Mouse (Mus musculus): ENCODE data around the gene Hk1. TPM values are rescaled to one million over a fixed set of nuclear protein-coding genes. Genes with fewer than 3 reads are reported as not detected.

Hk1 gene
- polyA plus RNA-seq, 1 experiment from 2014 or later, result 19.9 TPM

DNA sequence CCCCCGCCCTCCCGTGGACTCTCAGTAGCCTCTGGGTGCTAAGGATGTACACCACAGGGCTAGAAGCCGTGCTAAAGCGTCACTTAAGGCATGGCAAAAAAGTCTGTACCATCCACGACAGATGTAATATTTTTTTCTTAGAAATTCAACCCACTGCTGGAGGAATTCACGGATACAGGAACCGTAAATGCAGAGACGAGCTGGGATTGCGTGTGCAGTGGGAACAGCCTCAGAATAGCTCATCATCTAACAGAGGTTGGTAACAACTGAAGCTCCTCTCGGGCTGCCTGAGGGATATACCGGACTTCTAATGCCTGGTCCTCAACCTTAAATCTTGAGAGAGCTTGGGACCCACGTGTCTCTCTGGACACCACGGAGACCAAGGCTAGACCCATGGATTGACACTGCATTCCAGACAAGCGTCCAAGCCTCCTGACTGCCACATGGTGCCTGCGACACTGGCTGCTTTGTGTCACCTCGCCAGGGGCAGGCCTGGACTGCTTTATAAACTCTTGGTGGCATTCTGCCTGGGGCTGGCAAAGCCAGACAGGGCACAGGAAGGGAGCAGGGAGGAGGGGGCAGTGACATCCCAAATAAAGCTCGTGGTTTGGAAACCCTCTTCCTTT is 23.5 kb downstream of the Hk1 start:
- Histone ChIP-seq H3K4me1 (ENCODE audit: control insufficient read depth, insufficient read depth, low read length) (no peaks in the 10 kb centered on the region), H3K9ac (replicated peaks; ENCODE audit: low read length) (no peak overlapping the region), H3K27me3 (ENCODE audit: control insufficient read depth, insufficient read depth, low read length) (no peaks in the 10 kb centered on the region), H3K4me2 (ENCODE audit: low read depth, low read length) (no peak overlapping the region), H3K36me3 (replicated peaks; ENCODE audit: control insufficient read depth, insufficient read depth, low read depth, low read length) (no peaks in the 10 kb centered on the region), H3K27ac (replicated peaks; ENCODE audit: low read depth, low read length) (no peak overlapping the region), H3K9me3 (replicated peaks; ENCODE audit: control insufficient read depth, low read length) (no peaks in the 10 kb centered on the region), H3K4me3 (ENCODE audit: low read depth, low read length) (no peak overlapping the region)
- WGBS, result 72% methylated on average over 17 of the region's 17 CpGs
- DNase-seq (ENCODE audit: low spot score) (no peak), ATAC-seq (replicated peaks; ENCODE audit: insufficient number of reproducible peaks, low FRiP score, low TSS enrichment, low read depth) (no peak)

DNA sequence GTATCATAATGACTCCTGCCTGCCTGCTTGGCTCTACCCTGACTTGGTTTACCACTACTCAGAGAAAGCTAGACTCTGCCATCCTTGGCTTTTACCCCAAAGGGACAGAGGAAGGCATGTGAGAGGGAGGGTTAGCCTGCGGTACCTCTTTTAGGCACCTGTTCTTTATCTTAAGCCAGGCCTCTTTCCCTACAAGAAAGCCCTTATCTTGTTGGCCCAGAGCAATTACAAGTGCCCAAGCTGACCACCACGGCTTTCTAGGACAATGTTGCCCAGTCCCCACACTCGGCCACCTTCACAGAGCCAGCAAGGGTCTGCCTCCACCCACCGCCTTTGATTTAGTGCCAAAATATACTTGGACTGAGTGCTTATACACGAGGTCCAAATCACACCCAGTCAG is 34.6 kb downstream of the Hk1 start:
- Histone ChIP-seq H3K4me1 (ENCODE audit: control insufficient read depth, insufficient read depth, low read length) (no peaks in the 10 kb centered on the region), H3K36me3 (replicated peaks; ENCODE audit: control insufficient read depth, insufficient read depth, low read depth, low read length) (no peaks in the 10 kb centered on the region), H3K9me3 (replicated peaks; ENCODE audit: control insufficient read depth, low read length) (peaks cover 3% of the 10 kb centered on the region; the same call in 1 of the 2 replicates), H3K9ac (replicated peaks; ENCODE audit: low read length) (no peak overlapping the region), H3K27me3 (ENCODE audit: control insufficient read depth, insufficient read depth, low read length) (no peaks in the 10 kb centered on the region), H3K4me2 (ENCODE audit: low read depth, low read length) (no peak overlapping the region), H3K27ac (replicated peaks; ENCODE audit: low read depth, low read length) (no peak overlapping the region), H3K4me3 (ENCODE audit: low read depth, low read length) (no peak overlapping the region)
- DNase-seq (ENCODE audit: low spot score) (no peak), ATAC-seq (replicated peaks; ENCODE audit: insufficient number of reproducible peaks, low FRiP score, low TSS enrichment, low read depth) (no peak)
- 83% methylated on average over 5 of the region's 5 CpGs for WGBS

DNA sequence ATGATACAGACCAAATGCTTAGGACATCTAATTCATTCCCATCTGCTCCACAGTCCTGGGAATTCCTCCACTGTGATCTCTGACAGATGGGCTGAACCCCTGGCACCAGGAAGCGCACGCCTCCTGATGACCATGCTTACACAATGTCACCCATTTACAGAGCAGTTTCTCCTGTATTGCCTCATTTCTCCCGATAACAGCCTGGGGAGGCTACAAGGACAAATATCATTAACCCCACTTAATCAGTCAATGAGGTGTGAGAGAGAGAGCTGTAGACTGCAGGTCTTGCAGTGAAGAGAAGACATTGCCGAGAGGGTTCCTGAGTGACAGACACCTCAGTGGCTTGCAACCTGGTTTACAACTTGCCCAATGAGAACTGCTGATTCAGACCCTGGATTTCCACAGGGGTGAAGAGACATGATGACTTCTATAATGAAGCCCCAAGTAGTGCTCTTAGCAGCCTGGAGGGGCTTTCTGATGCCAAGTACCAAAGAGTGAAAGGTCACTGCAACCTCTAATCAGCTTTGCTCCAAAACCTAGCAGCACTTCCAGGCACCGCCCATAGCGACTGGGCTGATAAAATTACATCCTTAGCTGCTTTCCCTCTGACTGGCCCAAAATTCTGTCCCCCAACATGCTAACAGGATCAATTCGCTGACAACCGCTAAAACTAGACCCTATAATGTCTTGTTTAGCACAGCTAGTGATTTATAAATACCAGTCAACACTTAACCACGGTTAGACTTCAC is 35.5 kb downstream of the Hk1 start:
- no peaks in the 10 kb centered on the region for H3K27me3 ChIP-seq (ENCODE audit: control insufficient read depth, insufficient read depth, low read length)
- no peaks in the 10 kb centered on the region for H3K36me3 ChIP-seq (replicated peaks; ENCODE audit: control insufficient read depth, insufficient read depth, low read depth, low read length)
- H3K4me2 ChIP-seq (ENCODE audit: low read depth, low read length), result no peak overlapping the region
- no peak for DNase-seq (ENCODE audit: low spot score)
- no peak overlapping the region for H3K27ac ChIP-seq (replicated peaks; ENCODE audit: low read depth, low read length)
- no peak overlapping the region for H3K9ac ChIP-seq (replicated peaks; ENCODE audit: low read length)
- H3K4me1 ChIP-seq (ENCODE audit: control insufficient read depth, insufficient read depth, low read length), result no peaks in the 10 kb centered on the region
- H3K9me3 ChIP-seq (replicated peaks; ENCODE audit: control insufficient read depth, low read length), result peaks cover 3% of the 10 kb centered on the region; the same call in 1 of the 2 replicates
- no peak for ATAC-seq (replicated peaks; ENCODE audit: insufficient number of reproducible peaks, low FRiP score, low TSS enrichment, low read depth)
- WGBS, result 83% methylated on average over 9 of the region's 9 CpGs
- H3K4me3 ChIP-seq (ENCODE audit: low read depth, low read length), result no peak overlapping the region

DNA sequence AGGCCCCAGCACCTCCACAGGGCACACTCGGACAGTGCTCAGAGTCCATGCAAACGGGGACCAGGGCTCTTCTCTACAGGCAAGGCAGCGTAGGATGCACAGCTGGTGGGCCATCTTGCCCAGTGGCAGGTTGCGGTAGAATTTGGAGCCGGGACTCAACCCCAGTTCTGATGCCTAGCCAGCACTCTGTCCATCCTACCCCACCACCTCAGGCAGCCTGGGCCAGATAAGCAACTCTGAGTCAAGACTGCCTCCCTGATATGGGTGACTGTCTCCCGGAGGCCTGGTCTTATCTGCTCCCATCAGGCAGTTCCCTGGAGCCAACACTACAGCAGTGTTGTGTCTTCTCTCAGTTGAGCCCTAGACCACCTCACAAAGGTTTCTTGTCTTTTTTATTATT is 37.2 kb downstream of the Hk1 start:
- no peak overlapping the region for H3K4me3 ChIP-seq (ENCODE audit: low read depth, low read length)
- WGBS, result 88% methylated on average over 6 of the region's 6 CpGs
- H3K9ac ChIP-seq (replicated peaks; ENCODE audit: low read length), result no peak overlapping the region

DNA sequence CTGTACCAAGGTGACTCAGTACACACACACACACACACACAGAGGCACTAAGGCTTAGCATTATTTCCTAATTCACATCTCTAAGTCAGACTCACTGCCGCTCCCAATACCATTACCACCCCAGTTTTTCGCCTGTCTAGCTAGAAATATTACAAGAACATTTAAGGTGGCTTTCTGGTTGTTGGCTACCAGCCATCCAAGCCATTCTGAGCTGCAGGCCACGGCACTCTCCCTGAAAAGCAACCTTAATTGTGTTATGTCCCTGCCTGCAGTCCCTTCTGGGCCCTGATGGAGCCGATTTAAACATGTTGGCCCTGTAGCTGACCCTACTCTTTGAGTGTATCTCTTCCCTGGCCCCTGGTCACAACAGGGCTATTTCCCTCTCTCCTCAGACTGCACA is 37.8 kb downstream of the Hk1 start:
- DNase-seq (ENCODE audit: low spot score) (no peak), ATAC-seq (replicated peaks; ENCODE audit: insufficient number of reproducible peaks, low FRiP score, low TSS enrichment, low read depth) (no peak)
- Histone ChIP-seq H3K36me3 (replicated peaks; ENCODE audit: control insufficient read depth, insufficient read depth, low read depth, low read length) (no peaks in the 10 kb centered on the region), H3K27me3 (ENCODE audit: control insufficient read depth, insufficient read depth, low read length) (no peaks in the 10 kb centered on the region), H3K9ac (replicated peaks; ENCODE audit: low read length) (no peak overlapping the region), H3K4me1 (ENCODE audit: control insufficient read depth, insufficient read depth, low read length) (no peaks in the 10 kb centered on the region), H3K9me3 (replicated peaks; ENCODE audit: control insufficient read depth, low read length) (no peaks in the 10 kb centered on the region), H3K27ac (replicated peaks; ENCODE audit: low read depth, low read length) (no peak overlapping the region), H3K4me2 (ENCODE audit: low read depth, low read length) (no peak overlapping the region), H3K4me3 (ENCODE audit: low read depth, low read length) (no peak overlapping the region)
- 81% methylated on average over 4 of the region's 4 CpGs for WGBS

More for the DNA sequence above, 37.2 kb downstream of the Hk1 start:
- H3K36me3 ChIP-seq (replicated peaks; ENCODE audit: control insufficient read depth, insufficient read depth, low read depth, low read length), result no peaks in the 10 kb centered on the region
- no peaks in the 10 kb centered on the region for H3K9me3 ChIP-seq (replicated peaks; ENCODE audit: control insufficient read depth, low read length)
- ATAC-seq (replicated peaks; ENCODE audit: insufficient number of reproducible peaks, low FRiP score, low TSS enrichment, low read depth) (no peak), DNase-seq (ENCODE audit: low spot score) (no peak)
- H3K4me1 ChIP-seq (ENCODE audit: control insufficient read depth, insufficient read depth, low read length), result no peaks in the 10 kb centered on the region
- H3K4me2 ChIP-seq (ENCODE audit: low read depth, low read length), result no peak overlapping the region
- H3K27ac ChIP-seq (replicated peaks; ENCODE audit: low read depth, low read length), result no peak overlapping the region
- no peaks in the 10 kb centered on the region for H3K27me3 ChIP-seq (ENCODE audit: control insufficient read depth, insufficient read depth, low read length)

DNA sequence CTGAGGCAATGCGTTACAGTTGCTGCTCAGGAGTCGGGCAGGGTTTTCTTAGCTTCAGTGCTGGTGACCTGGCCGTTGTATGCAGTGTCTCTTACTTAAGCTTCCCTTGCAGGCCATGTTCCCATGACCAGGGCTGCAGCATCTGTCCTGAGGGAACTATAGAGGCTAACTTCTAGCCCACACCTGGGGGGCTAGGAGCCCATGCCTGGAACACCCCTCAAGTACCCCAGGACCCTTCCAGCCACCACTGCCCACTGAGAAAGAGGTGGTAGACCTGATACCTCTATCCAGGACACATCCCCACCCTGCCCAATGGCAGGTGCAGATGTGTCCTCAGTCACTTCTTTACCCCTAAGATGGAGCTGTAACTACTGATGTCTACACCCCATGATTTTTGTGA is 38.7 kb downstream of the Hk1 start:
- H3K27me3 ChIP-seq (ENCODE audit: control insufficient read depth, insufficient read depth, low read length), result no peaks in the 10 kb centered on the region
- H3K27ac ChIP-seq (replicated peaks; ENCODE audit: low read depth, low read length), result no peak overlapping the region
- ATAC-seq (replicated peaks; ENCODE audit: insufficient number of reproducible peaks, low FRiP score, low TSS enrichment, low read depth) (no peak), DNase-seq (ENCODE audit: low spot score) (no peak)
- peak overlapping the region; percentile 92 for H3K4me2 ChIP-seq (ENCODE audit: low read depth, low read length)
- 12% methylated on average over 3 of the region's 3 CpGs for WGBS
- H3K4me3 ChIP-seq (ENCODE audit: low read depth, low read length), result peak overlapping the region; percentile 67
- H3K9ac ChIP-seq (replicated peaks; ENCODE audit: low read length), result peak overlapping the region; percentile 68
- H3K9me3 ChIP-seq (replicated peaks; ENCODE audit: control insufficient read depth, low read length), result no peaks in the 10 kb centered on the region
- no peaks in the 10 kb centered on the region; the same call in 1 of the 2 replicates for H3K4me1 ChIP-seq (ENCODE audit: control insufficient read depth, insufficient read depth, low read length)
- no peaks in the 10 kb centered on the region for H3K36me3 ChIP-seq (replicated peaks; ENCODE audit: control insufficient read depth, insufficient read depth, low read depth, low read length)

DNA sequence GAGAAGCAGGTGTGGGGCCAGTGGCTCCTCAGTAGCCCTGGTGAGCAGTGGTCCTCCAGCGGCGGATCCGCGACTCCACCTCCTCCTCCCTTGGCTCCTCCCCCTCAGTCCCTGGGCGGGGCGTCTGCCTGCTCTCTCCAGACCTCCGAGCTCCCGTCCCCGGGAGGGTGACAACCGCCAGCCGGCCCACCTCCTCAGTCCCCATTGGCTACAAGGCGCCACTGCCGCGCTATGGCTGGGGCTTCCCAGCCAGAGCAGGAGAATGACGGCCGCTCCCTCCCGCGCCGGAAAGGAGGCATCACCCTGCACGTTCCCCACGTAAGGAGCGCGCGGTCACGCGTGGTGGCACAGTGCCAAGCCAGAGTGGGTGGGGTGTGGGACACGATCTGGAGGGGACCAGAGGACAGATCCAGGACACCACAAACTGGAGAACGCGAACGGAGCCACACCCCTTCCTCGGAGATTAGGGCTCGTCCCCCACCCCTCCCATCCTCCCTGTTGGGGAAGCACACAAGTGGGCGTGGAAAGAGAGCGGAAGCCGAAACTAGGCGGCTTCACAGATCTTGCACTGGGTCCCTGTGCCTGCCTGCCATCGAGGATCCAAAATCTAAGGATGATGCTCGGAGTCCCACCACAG is 39.5 kb downstream of the Hk1 start:
- Histone ChIP-seq H3K4me3 (ENCODE audit: low read depth, low read length) (peak overlapping the region; percentile 67), H3K27me3 (ENCODE audit: control insufficient read depth, insufficient read depth, low read length) (no peaks in the 10 kb centered on the region), H3K27ac (replicated peaks; ENCODE audit: low read depth, low read length) (peak overlapping the region; percentile 70), H3K9me3 (replicated peaks; ENCODE audit: control insufficient read depth, low read length) (no peaks in the 10 kb centered on the region), H3K4me2 (ENCODE audit: low read depth, low read length) (peak overlapping the region; percentile 92), H3K36me3 (replicated peaks; ENCODE audit: control insufficient read depth, insufficient read depth, low read depth, low read length) (no peaks in the 10 kb centered on the region), H3K4me1 (ENCODE audit: control insufficient read depth, insufficient read depth, low read length) (no peaks in the 10 kb centered on the region; the same call in 1 of the 2 replicates), H3K9ac (replicated peaks; ENCODE audit: low read length) (peak overlapping the region; percentile 68)
- WGBS, result under 1% methylated on average over 38 of the region's 38 CpGs
- DNase-seq (ENCODE audit: low spot score) (peak; percentile 96), ATAC-seq (replicated peaks; ENCODE audit: insufficient number of reproducible peaks, low FRiP score, low TSS enrichment, low read depth) (peak; percentile 96)
